Mouse (Mus musculus) hindbrain, embryonic 12.5 days (tissue): ENCODE data around the gene Plekhd1. TPM values are rescaled to one million over a fixed set of nuclear protein-coding genes. Genes with fewer than 3 reads are reported as not detected.
A peak's percentile ranks its signal among the peaks of the same experiment; 100 is the strongest.

Experiments
- ATAC-seq: fragments of 200-750 bp; cut with Nextera tagmentation; 2 replicates; pipeline ENCODE4 v1.8.0; 2017; ENCODE audit warnings: moderate TSS enrichment; ENCODE audit not compliant: low FRiP score
- H3K27ac ChIP-seq: fragments of 300-500 bp; sonication (generic); 2 replicates; pipeline ENCODE4 v1.5.1; 2016; ENCODE audit warnings: mild to moderate bottlenecking
- H3K27me3 ChIP-seq: fragments of 300-500 bp; sonication (generic); 2 replicates; pipeline ENCODE4 v1.6.1; 2016; ENCODE audit warnings: mild to moderate bottlenecking
- H3K36me3 ChIP-seq: fragments of 300-500 bp; sonication (generic); 2 replicates; pipeline ENCODE4 v1.6.1; 2016; ENCODE audit warnings: mild to moderate bottlenecking
- H3K4me1 ChIP-seq: fragments of 300-500 bp; sonication (generic); 2 replicates; pipeline ENCODE4 v1.6.1; 2016
- H3K4me2 ChIP-seq: fragments of 300-500 bp; sonication (generic); replicated peaks from 2 replicates; pipeline ENCODE4 v1.6.1; 2016; ENCODE audit warnings: mild to moderate bottlenecking
- H3K4me3 ChIP-seq: fragments of 300-500 bp; sonication (generic); 2 replicates; pipeline ENCODE4 v1.5.1; 2016; ENCODE audit warnings: mild to moderate bottlenecking
- H3K9ac ChIP-seq: fragments of 300-500 bp; sonication (generic); 2 replicates; pipeline ENCODE4 v1.6.1; 2016; ENCODE audit warnings: mild to moderate bottlenecking, moderate library complexity
- H3K9me3 ChIP-seq: fragments of 300-500 bp; sonication (generic); replicated peaks from 2 replicates; pipeline ENCODE4 v1.6.1; 2016; ENCODE audit warnings: mild to moderate bottlenecking
- WGBS: fragments of 180-500 bp; shearing (Covaris S2); methylation state at CpG from one replicate; pipeline ENCODE4 v1.1.7; 2016; 5-methylcytosine and 5-hydroxymethylcytosine counted together
- polyA plus RNA-seq: library from polyadenylated mRNA; unstranded; fragments of >200 nt; fragmentation: Nextera tagmentation; extraction: Ambion mirVana; gene quantifications from 2 replicates; pipeline ENCODE4 v1.2.1, GENCODE M21; 2016

The Plekhd1 gene
- polyA plus RNA-seq, 1 experiment from 2014 or later, result 2.0 TPM

- no peak for ATAC-seq
- Histone ChIP-seq H3K9ac (no peak overlapping the region), H3K27ac (no peak overlapping the region), H3K4me2 (no peak overlapping the region), H3K4me3 (no peak overlapping the region), H3K4me1 (peaks cover 21% of the 10 kb centered on the region), H3K27me3 (peaks cover 16% of the 10 kb centered on the region), H3K9me3 (peaks cover 10% of the 10 kb centered on the region), H3K36me3 (peaks cover 11% of the 10 kb centered on the region)
- 91% methylated on average over 5 of the region's 5 CpGs for WGBS
Observed at GRCm38 (mm10) chr12:80762982-80763381, 70.6 kb downstream of the Plekhd1 start.

- peaks cover 9% of the 10 kb centered on the region for H3K4me1 ChIP-seq
- WGBS, result 73% methylated on average over 4 of the region's 4 CpGs
- no peak overlapping the region for H3K27ac ChIP-seq
- no peak overlapping the region for H3K9ac ChIP-seq
- peaks cover 5% of the 10 kb centered on the region for H3K27me3 ChIP-seq
- no peak for ATAC-seq
- no peak overlapping the region for H3K4me2 ChIP-seq
- no peak overlapping the region for H3K4me3 ChIP-seq
- no peaks in the 10 kb centered on the region for H3K9me3 ChIP-seq
- no peaks in the 10 kb centered on the region; the same call in 1 of the 2 replicates for H3K36me3 ChIP-seq
Observed at GRCm38 (mm10) chr12:80764116-80764515, 71.7 kb downstream of the Plekhd1 start.

- Histone ChIP-seq H3K36me3 (no peaks in the 10 kb centered on the region), H3K4me1 (no peaks in the 10 kb centered on the region), H3K27ac (no peak overlapping the region), H3K4me2 (0 out of 2 replicates have a peak overlapping the region, but pooled peaks have one; percentile 21), H3K9me3 (no peaks in the 10 kb centered on the region), H3K9ac (no peak overlapping the region), H3K27me3 (no peaks in the 10 kb centered on the region; the same call in 1 of the 2 replicates), H3K4me3 (no peak overlapping the region)
- peak; percentile 78; the same call in 1 of the 2 replicates for ATAC-seq
- WGBS, result 21% methylated on average over 11 of the region's 11 CpGs
Observed at GRCm38 (mm10) chr12:80769697-80770096, 77.3 kb downstream of the Plekhd1 start.

Other genes with a start within 250 kb of the Plekhd1 start
- 51.0 and 52.4 TPM in 2 replicates for gene Exd2, start 229.5 kb upstream of the Plekhd1 start, polyA plus RNA-seq
- gene Galnt16, start 174.3 kb upstream of the Plekhd1 start, polyA plus RNA-seq, result 21.1 and 22.3 TPM in 2 replicates
- gene Slc39a9, start 48.7 kb upstream of the Plekhd1 start, polyA plus RNA-seq, result 29.0 and 30.1 TPM in 2 replicates
- gene Erh, start 48.2 kb upstream of the Plekhd1 start, polyA plus RNA-seq, result 259 and 299 TPM in 2 replicates
- 5.9 and 6.7 TPM in 2 replicates for gene Ccdc177, start 68.1 kb downstream of the Plekhd1 start, polyA plus RNA-seq
- gene Susd6, start 97.9 kb downstream of the Plekhd1 start, polyA plus RNA-seq, result 18.8 and 19.3 TPM in 2 replicates